Mouse (Mus musculus): ENCODE measurements at regions not wholly inside any gene's neighbourhood (a gene's known extent, or its start where the extent isn't known, plus 50 kb on each side); places are given as distances from the start of the nearest gene placed in this dataset.

GRCm38 (mm10) chr4:62755237-62755900, 195.7 kb downstream of the Rgs3 start:
- peak; percentile 59 to 83 for DNase-seq (ENCODE audit: inconsistent age in 2 of 2, low spot score in 1 of 2)

- DNase-seq (ENCODE audit: inconsistent age in 2 of 2, low spot score in 1 of 2) = no peak
Measured at GRCm38 (mm10) chr4:62756721-62757206, 197.1 kb downstream of the Rgs3 start.

- peak in 1 of 2 experiments; percentile 39 for DNase-seq (ENCODE audit: inconsistent age in 2 of 2, low spot score in 1 of 2)
Measured at GRCm38 (mm10) chr4:62760748-62761604, 201.3 kb downstream of the Rgs3 start.

- peak; percentile 66 to 94 for DNase-seq (ENCODE audit: inconsistent age in 2 of 2, low spot score in 1 of 2)
Measured at GRCm38 (mm10) chr4:62761672-62762071, 202.0 kb downstream of the Rgs3 start.

DNA sequence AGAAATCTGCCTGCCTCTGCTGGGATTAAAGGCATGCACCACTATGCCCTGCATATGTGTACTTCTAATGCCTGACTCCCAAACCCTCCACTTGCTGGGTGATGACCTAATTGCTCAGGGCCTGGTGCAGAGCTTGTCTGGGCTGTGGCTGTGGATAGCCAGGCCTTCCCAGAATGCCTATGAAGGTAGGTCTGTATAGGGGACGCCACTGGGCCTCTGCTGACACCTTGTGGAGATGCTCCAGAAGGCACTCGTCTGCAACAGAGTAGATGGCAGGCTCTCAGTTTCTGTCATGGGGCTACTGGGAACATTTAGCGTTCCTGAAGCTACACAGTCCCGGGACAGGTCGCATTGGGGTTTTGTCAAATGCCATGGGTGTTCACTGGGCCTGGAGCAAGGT, 201.4 kb upstream of the Zfp618 start:
- peak; percentile 82 to 94 for DNase-seq (ENCODE audit: inconsistent age in 2 of 2, low spot score in 1 of 2)

GRCm38 (mm10) chr4:62769469-62770234, 195.7 kb upstream of the Zfp618 start:
- no peak for DNase-seq (ENCODE audit: inconsistent age in 2 of 2, low spot score in 1 of 2)

DNA sequence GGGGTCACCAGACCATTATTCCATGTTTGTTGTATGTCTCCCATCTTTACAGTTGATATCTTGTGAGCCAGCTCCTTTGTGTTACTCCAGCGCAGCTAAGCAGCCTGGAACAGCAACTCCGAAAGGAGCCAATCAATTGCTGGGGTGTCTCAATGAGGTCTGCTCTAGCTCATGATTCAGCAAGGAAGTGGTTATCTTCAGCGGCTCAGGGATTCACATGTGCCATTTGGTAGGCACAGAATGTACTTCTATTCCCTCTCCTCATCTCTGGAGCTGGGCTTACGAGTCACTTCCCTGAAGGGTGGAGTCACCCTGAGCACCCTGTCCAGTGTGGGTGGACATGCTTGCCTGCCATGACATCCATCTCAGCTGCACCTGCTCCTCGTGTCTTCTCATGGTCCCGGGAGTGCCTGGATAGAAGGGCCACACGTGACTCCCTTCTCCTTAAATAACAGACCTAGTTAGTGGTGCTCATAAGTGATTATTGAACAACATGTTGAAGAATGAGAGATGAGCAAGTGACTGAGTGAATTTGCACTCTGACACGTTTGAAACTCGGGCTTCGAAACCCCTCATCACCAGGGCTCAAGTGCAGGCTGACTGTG, 190.3 kb upstream of the Zfp618 start:
- DNase-seq (ENCODE audit: inconsistent age in 2 of 2, low spot score in 1 of 2) = no peak

- peak in 1 of 2 experiments; percentile 26 for DNase-seq (ENCODE audit: inconsistent age in 2 of 2, low spot score in 1 of 2)
Measured at GRCm38 (mm10) chr4:62776881-62777280, 188.5 kb upstream of the Zfp618 start.

GRCm38 (mm10) chr4:62777436-62777835, 187.9 kb upstream of the Zfp618 start:
- DNase-seq (ENCODE audit: inconsistent age in 2 of 2, low spot score in 1 of 2) = peak in 1 of 2 experiments; percentile 48

- peak in 1 of 2 experiments; percentile 38 for DNase-seq (ENCODE audit: inconsistent age in 2 of 2, low spot score in 1 of 2)
Measured at GRCm38 (mm10) chr4:62778621-62779020, 186.8 kb upstream of the Zfp618 start.

GRCm38 (mm10) chr4:62780409-62780808, 185.0 kb upstream of the Zfp618 start:
- peak; percentile 80 to 94 for DNase-seq (ENCODE audit: inconsistent age in 2 of 2, low spot score in 1 of 2)

DNA sequence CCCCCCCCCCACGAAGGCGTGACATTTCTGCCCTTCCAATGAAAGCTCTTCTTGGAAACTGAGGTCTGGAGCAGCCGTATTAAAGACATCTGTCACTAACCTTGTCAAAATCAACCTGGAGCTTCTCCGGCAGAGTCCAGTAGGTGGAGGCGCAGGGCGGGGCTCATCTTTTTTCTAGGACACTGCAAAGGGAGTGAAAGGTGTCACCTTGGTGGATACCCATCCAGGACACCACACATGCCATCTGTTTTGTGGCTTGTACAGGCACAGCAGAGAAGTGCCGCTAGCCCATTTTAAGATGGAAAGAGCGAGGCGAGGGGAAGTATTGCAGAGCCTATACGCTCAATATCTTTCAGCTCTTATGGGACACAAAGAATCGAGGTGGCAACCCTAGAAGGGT, 184.5 kb upstream of the Zfp618 start:
- no peak for DNase-seq (ENCODE audit: inconsistent age in 2 of 2, low spot score in 1 of 2)

- no peak for DNase-seq (ENCODE audit: inconsistent age in 2 of 2, low spot score in 1 of 2)
Measured at GRCm38 (mm10) chr4:62781309-62781800, 184.0 kb upstream of the Zfp618 start.

DNA sequence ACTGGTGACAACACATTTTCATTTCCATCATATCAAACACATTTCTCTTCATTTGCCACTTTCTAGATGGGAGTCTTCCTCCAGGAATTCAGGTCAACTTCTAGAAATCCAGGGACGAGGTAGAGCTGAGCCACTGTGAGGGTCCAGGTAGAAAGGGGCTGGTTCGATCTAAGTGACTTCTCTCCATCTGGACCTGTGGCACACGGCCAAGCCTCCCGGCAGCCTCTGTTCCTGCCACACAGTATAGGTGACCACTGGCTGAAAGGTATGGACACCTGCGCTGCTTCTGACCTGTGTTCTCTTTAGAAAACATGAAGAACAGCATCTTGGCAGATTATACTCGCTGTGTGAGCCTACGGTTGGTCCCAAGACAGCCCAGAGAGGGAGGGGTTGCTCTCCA, 179.7 kb upstream of the Zfp618 start:
- DNase-seq (ENCODE audit: inconsistent age in 2 of 2, low spot score in 1 of 2) = no peak

DNA sequence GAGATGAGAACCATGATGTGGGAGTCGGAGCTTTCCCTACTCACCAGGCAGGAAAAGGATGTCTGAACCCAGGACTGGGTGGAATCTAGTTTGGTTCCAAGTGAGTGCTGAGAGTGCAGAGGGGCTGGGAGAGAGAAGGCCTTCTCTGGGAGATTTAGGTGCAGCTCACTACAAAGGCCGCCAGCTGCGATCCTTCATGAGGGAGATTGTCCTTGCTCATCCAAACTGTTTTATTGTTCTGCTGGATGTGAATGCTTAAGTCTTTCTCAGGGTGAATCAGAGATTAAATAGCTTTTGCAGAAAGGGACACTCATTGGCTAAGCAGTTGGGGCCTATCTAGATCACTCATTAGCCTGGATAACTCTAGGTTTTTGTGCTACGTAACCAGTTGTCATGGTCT, 175.7 kb upstream of the Zfp618 start:
- DNase-seq (ENCODE audit: inconsistent age in 2 of 2, low spot score in 1 of 2) = no peak

DNA sequence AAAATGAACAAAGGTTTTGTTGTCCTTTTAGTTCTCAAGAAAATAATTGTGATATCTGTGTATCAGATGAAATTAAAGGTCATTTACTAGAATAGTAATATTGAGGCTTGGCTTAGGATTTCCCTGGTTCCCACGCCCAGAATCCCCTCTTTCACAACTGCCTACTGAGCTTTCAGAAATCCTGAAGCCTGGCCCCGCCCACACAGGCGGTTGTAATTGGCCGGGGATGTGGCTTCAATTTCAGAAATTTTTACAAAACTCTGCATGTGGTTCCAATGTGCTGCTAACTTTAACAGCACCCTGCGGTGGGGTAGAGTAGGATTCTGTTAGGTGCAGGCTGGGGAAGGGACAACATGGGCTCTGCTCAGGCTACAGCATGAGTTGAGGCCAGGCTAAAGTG, 171.8 kb upstream of the Zfp618 start:
- no peak for DNase-seq (ENCODE audit: inconsistent age in 2 of 2, low spot score in 1 of 2)

GRCm38 (mm10) chr4:62795538-62795937, 169.8 kb upstream of the Zfp618 start:
- DNase-seq (ENCODE audit: inconsistent age in 2 of 2, low spot score in 1 of 2) = no peak

- no peak for DNase-seq (ENCODE audit: inconsistent age in 2 of 2, low spot score in 1 of 2)
Measured at GRCm38 (mm10) chr4:62799923-62800322, 165.4 kb upstream of the Zfp618 start.

DNA sequence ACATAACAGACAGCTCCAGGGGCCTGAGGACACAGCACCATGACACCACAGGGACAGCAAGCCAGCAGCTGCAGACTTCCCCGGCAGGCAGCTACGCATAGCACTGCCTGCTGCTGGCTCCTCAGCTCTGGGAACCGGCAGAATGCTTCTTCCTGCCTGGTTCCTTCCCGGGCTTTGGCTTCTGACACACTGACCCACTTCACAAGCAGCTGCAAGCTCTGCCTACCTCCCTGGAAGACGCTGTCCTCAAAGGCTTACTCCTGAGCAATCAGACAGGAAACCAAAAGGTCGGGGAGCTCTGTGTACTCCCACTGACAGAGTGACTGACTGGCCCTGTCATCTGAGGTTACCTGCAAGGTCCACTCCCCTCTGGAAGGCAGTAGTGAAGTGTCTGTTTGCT, 159.5 kb upstream of the Zfp618 start:
- DNase-seq (ENCODE audit: inconsistent age in 2 of 2, low spot score in 1 of 2) = peak in 1 of 2 experiments; percentile 43

DNA sequence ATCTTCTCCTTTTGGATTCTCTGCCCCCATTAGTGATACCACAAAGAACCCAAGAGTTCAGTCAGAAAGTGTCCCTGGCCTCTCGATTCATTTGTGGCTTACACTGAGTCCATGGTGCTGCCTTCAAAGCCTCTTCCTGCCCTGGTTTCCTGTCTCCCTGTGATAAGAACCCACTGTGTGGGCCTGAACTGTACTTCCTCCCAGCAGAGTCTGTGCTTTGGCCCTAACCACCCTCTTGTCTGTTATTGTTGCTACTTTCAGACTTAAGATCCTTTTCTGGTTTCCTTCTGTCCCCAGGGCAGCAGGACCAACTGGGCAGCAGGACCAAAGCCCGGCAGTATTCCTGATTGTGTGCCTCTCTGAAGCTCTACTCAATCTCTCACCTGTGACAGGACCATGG, 158.6 kb upstream of the Zfp618 start:
- DNase-seq (ENCODE audit: inconsistent age in 2 of 2, low spot score in 1 of 2) = no peak
